Mouse (Mus musculus) spleen, adult 2 months (tissue): ENCODE measurements around the gene Rbpms2.

Source experiments
- CTCF ChIP-seq: fragments of 200-500 bp; IDR thresholded peaks from 2 replicates; pipeline ENCODE4 v1.5.1; 2011; ENCODE audit warnings: mild to moderate bottlenecking, inconsistent platforms; ENCODE audit not compliant: insufficient read depth, insufficient read length, insufficient replicate concordance; ENCODE audit errors: extremely low read depth
- POLR2A ChIP-seq: fragments of 200-500 bp; IDR thresholded peaks from 2 replicates; pipeline ENCODE4 v1.6.1; 2011; ENCODE audit warnings: low read depth, low read length, inconsistent platforms

- TF ChIP-seq POLR2A, result no peak
- TF ChIP-seq CTCF, result no peak
These were observed 17.4 kb upstream of the Rbpms2 start for GRCm38 (mm10) chr9:65611969-65612486.
